Mouse (Mus musculus): ENCODE measurements around the gene Shisa2. TPM values are rescaled to one million over a fixed set of nuclear protein-coding genes. Genes with fewer than 3 reads are reported as not detected.

Shisa2 gene
- polyA plus RNA-seq, 2 experiments: 42.7 to 43.8 TPM

GRCm38 (mm10) chr14:59641856-59642255 lies 16.7 kb downstream of the Shisa2 start:
- ATAC-seq (ENCODE audit: low FRiP score, low read depth): no peak
- Histone ChIP-seq H3K9me3 (ENCODE audit: control insufficient read depth, low read length) (no peaks in the 10 kb centered on the region), H3K36me3 (ENCODE audit: control insufficient read depth, insufficient read depth, low read length) (no peaks in the 10 kb centered on the region), H3K4me1 (ENCODE audit: control insufficient read depth, insufficient read depth, low read length) (peaks cover 8% of the 10 kb centered on the region), H3K4me3 (replicated peaks; ENCODE audit: low read length) (no peak overlapping the region), H3K27me3 (ENCODE audit: control insufficient read depth, insufficient read depth, low read length) (no peaks in the 10 kb centered on the region), H3K4me2 (replicated peaks; ENCODE audit: low read depth, low read length, severe bottlenecking) (no peak overlapping the region), H3K9ac (ENCODE audit: low read depth, low read length, severe bottlenecking) (no peak overlapping the region), H3K27ac (replicated peaks; ENCODE audit: low read depth, low read length) (no peak overlapping the region)
- no peak for DNase-seq (ENCODE audit: low spot score)
- whole genome bisulfite sequencing: 46% methylated on average over 5 of the region's 5 CpGs
- no peak for TF ChIP-seq POLR2A (IDR thresholded peaks at IDR 0.05; ENCODE audit: borderline replicate concordance, extremely low read depth, insufficient read depth, insufficient read length)

- Histone ChIP-seq H3K27me3 (ENCODE audit: control insufficient read depth, insufficient read depth, low read length) (no peaks in the 10 kb centered on the region), H3K4me1 (ENCODE audit: control insufficient read depth, insufficient read depth, low read length) (peaks cover 22% of the 10 kb centered on the region), H3K4me3 (replicated peaks; ENCODE audit: low read length) (no peak overlapping the region), H3K9me3 (ENCODE audit: control insufficient read depth, low read length) (no peaks in the 10 kb centered on the region), H3K9ac (ENCODE audit: low read depth, low read length, severe bottlenecking) (no peak overlapping the region), H3K27ac (replicated peaks; ENCODE audit: low read depth, low read length) (no peak overlapping the region), H3K4me2 (replicated peaks; ENCODE audit: low read depth, low read length, severe bottlenecking) (no peak overlapping the region), H3K36me3 (ENCODE audit: control insufficient read depth, insufficient read depth, low read length) (no peaks in the 10 kb centered on the region)
- DNase-seq (ENCODE audit: low spot score): no peak
- TF ChIP-seq POLR2A (IDR thresholded peaks at IDR 0.05; ENCODE audit: borderline replicate concordance, extremely low read depth, insufficient read depth, insufficient read length): no peak
- ATAC-seq (ENCODE audit: low FRiP score, low read depth): no peak
- 60% methylated on average over 12 of the region's 12 CpGs for WGBS
These were observed 18.5 kb downstream of the Shisa2 start for GRCm38 (mm10) chr14:59643582-59643981.

GRCm38 (mm10) chr14:59644166-59644565 lies 19.1 kb downstream of the Shisa2 start:
- 80% methylated on average over 1 of the region's 1 CpGs for WGBS
- Histone ChIP-seq H3K36me3 (ENCODE audit: control insufficient read depth, insufficient read depth, low read length) (no peaks in the 10 kb centered on the region), H3K4me1 (ENCODE audit: control insufficient read depth, insufficient read depth, low read length) (peaks cover 22% of the 10 kb centered on the region), H3K4me2 (replicated peaks; ENCODE audit: low read depth, low read length, severe bottlenecking) (no peak overlapping the region), H3K27ac (replicated peaks; ENCODE audit: low read depth, low read length) (no peak overlapping the region), H3K27me3 (ENCODE audit: control insufficient read depth, insufficient read depth, low read length) (no peaks in the 10 kb centered on the region), H3K4me3 (replicated peaks; ENCODE audit: low read length) (no peak overlapping the region), H3K9me3 (ENCODE audit: control insufficient read depth, low read length) (no peaks in the 10 kb centered on the region), H3K9ac (ENCODE audit: low read depth, low read length, severe bottlenecking) (no peak overlapping the region)
- DNase-seq (ENCODE audit: low spot score) (no peak), ATAC-seq (ENCODE audit: low FRiP score, low read depth) (no peak)
- TF ChIP-seq POLR2A (IDR thresholded peaks at IDR 0.05; ENCODE audit: borderline replicate concordance, extremely low read depth, insufficient read depth, insufficient read length): no peak

GRCm38 (mm10) chr14:59644896-59645295 lies 19.8 kb downstream of the Shisa2 start:
- Histone ChIP-seq H3K4me1 (ENCODE audit: control insufficient read depth, insufficient read depth, low read length) (peaks cover 19% of the 10 kb centered on the region), H3K4me2 (replicated peaks; ENCODE audit: low read depth, low read length, severe bottlenecking) (no peak overlapping the region), H3K4me3 (replicated peaks; ENCODE audit: low read length) (no peak overlapping the region), H3K36me3 (ENCODE audit: control insufficient read depth, insufficient read depth, low read length) (no peaks in the 10 kb centered on the region), H3K27me3 (ENCODE audit: control insufficient read depth, insufficient read depth, low read length) (no peaks in the 10 kb centered on the region), H3K27ac (replicated peaks; ENCODE audit: low read depth, low read length) (no peak overlapping the region), H3K9ac (ENCODE audit: low read depth, low read length, severe bottlenecking) (no peak overlapping the region), H3K9me3 (ENCODE audit: control insufficient read depth, low read length) (no peaks in the 10 kb centered on the region)
- no peak for TF ChIP-seq POLR2A (IDR thresholded peaks at IDR 0.05; ENCODE audit: borderline replicate concordance, extremely low read depth, insufficient read depth, insufficient read length)
- ATAC-seq (ENCODE audit: low FRiP score, low read depth): no peak
- no peak for DNase-seq (ENCODE audit: low spot score)
- WGBS: 74% methylated on average over 3 of the region's 3 CpGs

- H3K4me3 ChIP-seq (replicated peaks; ENCODE audit: low read length): no peak overlapping the region
- no peak overlapping the region for H3K4me2 ChIP-seq (replicated peaks; ENCODE audit: low read depth, low read length, severe bottlenecking)
- H3K27me3 ChIP-seq (ENCODE audit: control insufficient read depth, insufficient read depth, low read length): no peaks in the 10 kb centered on the region
- H3K9ac ChIP-seq (ENCODE audit: low read depth, low read length, severe bottlenecking): no peak overlapping the region
- no peaks in the 10 kb centered on the region for H3K9me3 ChIP-seq (ENCODE audit: control insufficient read depth, low read length)
- TF ChIP-seq POLR2A (IDR thresholded peaks at IDR 0.05; ENCODE audit: borderline replicate concordance, extremely low read depth, insufficient read depth, insufficient read length): no peak
- H3K36me3 ChIP-seq (ENCODE audit: control insufficient read depth, insufficient read depth, low read length): no peaks in the 10 kb centered on the region
- ATAC-seq (ENCODE audit: low FRiP score, low read depth) (peak; percentile 77), DNase-seq (ENCODE audit: low spot score) (peak; percentile 38)
- H3K4me1 ChIP-seq (ENCODE audit: control insufficient read depth, insufficient read depth, low read length): peaks cover 19% of the 10 kb centered on the region
- no peak overlapping the region for H3K27ac ChIP-seq (replicated peaks; ENCODE audit: low read depth, low read length)
- 49% methylated on average over 16 of the region's 16 CpGs for WGBS
These were observed 22.0 kb downstream of the Shisa2 start for GRCm38 (mm10) chr14:59646826-59647697.
